In the genomic region with DNA sequence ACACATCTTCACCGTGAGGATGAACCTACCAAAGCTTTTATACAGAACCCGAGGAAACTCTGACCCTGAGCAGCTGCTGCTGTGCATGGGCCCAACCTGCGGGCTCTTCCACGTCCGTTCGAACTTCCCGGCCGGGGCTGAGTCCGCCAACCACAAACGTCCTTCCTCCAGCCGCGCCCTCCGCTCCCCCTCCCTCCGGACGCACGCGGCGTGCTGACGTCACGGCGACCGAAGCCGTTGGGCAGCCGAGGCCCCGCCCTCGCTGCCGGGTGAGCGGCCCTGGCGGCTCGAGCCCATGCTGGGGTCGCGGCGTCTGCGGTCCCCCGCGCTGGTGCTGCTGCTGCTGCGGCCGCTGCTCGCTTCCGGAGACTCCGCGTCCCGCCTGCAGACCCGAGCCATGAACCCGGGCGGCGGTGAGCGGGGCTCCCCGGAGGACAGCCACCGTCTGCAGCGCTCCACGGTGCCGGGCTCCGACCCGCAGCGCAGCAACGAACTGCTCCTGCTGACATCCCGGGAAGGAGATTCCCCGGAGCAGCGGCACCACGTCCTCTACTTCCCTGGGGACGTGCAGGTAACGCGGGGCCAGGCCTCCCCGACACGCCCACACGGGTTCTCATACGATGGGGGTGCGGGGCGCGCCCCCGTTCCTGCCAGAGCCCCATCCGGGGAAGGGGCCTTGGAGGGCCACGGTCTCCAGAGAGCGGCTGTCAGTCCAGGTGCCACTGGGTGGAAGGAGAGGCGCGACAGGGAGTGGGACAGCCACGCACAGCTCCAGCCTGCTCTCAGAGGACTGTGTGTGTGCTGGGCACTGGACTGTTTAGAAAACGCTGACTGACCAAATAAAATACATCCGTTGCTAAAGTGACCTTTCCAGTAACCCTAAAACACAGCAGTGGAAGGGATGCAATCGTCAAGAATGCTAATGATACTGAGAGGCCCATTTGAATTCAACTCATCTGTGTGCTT, we compare ENCODE assay signal across 8 mouse cellular contexts. TPM values are rescaled to one million over a fixed set of nuclear protein-coding genes. Genes with fewer than 3 reads are reported as not detected.
DNase-seq lines count a peak whose midpoint lies in the region; ATAC-seq lines count a peak whose summit lies in the region.

A gene (plus strand): TSS at position 245 of the 966 bp plus-strand sequence.

- peaks cover 13% of the 10 kb centered on the region for H3K4me1 ChIP-seq in hindbrain, embryonic 16.5 days (ENCODE audit: control insufficient read depth, insufficient read depth, low read depth, low read length)

- H3K9me3 ChIP-seq in hindbrain, embryonic 16.5 days (ENCODE audit: control insufficient read depth, low read length), result no peaks in the 10 kb centered on the region

- peak within 1 kb of the TSS; percentile 91 for H3K27ac ChIP-seq in hindbrain, embryonic 16.5 days (ENCODE audit: low read depth, low read length)
- H3K27ac ChIP-seq in macrophage, result peak within 1 kb of the TSS; percentile 22; the same call in 1 of the 2 replicates

- H3K79me2 ChIP-seq in macrophage (ENCODE audit: inconsistent target), result peaks cover 20% of the 10 kb centered on the region; the same call in 1 of the 2 replicates

- peak within 1 kb of the TSS; percentile 99 for H3K9ac ChIP-seq in hindbrain, embryonic 16.5 days (ENCODE audit: low read depth, low read length)

- H3K27me3 ChIP-seq in hindbrain, embryonic 16.5 days (replicated peaks; ENCODE audit: control insufficient read depth, insufficient read depth, low read length), result no peaks in the 10 kb centered on the region

- WGBS in hindbrain, embryonic 16.5 days, result under 1% methylated on average over 81 of the region's 81 CpGs
- WGBS in macrophage (ENCODE audit: missing documents), result under 1% methylated on average over 59 of the region's 81 CpGs

- ATAC-seq in hindbrain, embryonic 16.5 days, result peak; percentile 97

- peak within 1 kb of the TSS; percentile 87 for H3K4me2 ChIP-seq in hindbrain, embryonic 16.5 days (ENCODE audit: low read length)

- peak; percentile 94 for DNase-seq in R1 (ENCODE audit: low read depth, low spot score)
- peak; percentile 96 to 98 for DNase-seq in cerebellum, postnatal 25 days
- peak; percentile 92 to 95 for DNase-seq in frontal cortex, postnatal 36 days (ENCODE audit: low spot score in 2 of 2)
- DNase-seq in left cerebral cortex, adult 18-20 months (ENCODE audit: low spot score in 2 of 2), result peak; percentile 95 to 98
- DNase-seq in right cerebral cortex, adult 18-20 months, result peak; percentile 97
- DNase-seq in urinary bladder, postnatal 10 days (ENCODE audit: low spot score), result peak; percentile 82

- peak within 1 kb of the TSS; percentile 98 for H3K4me3 ChIP-seq in hindbrain, embryonic 16.5 days (ENCODE audit: low read length)
- H3K4me3 ChIP-seq in macrophage (ENCODE audit: inconsistent target), result peak within 1 kb of the TSS; percentile 62

- H3K36me3 ChIP-seq in hindbrain, embryonic 16.5 days (ENCODE audit: control insufficient read depth, insufficient read depth, low read length), result no peaks in the 10 kb centered on the region
- no peaks in the 10 kb centered on the region for H3K36me3 ChIP-seq in macrophage (ENCODE audit: inconsistent target)

RNA-seq across cellular contexts. Expression of the gene that starts here (rescaled TPM):
- 21.3 and 24.3 TPM in 2 replicates for polyA plus RNA-seq in hindbrain, embryonic 16.5 days (2015; fragmentation: Nextera tagmentation; extraction: Ambion mirVana)
- 10 to 100 TPM; 21.0 to 21.9 TPM for total RNA-seq in left cerebral cortex, adult 18-20 months (2021)
- total RNA-seq in macrophage (2018; cell fraction: chromatin; rRNA removed), result 10 to 100 TPM in 2 of 26 experiments, 1 to 10 TPM in 24; 1.7 to 11.7 (median 4.5) TPM
- 1 to 10 TPM; 2.2 to 8.7 (median 6.4) TPM for total RNA-seq in macrophage (2018; cell fraction: cytosol; rRNA removed)
- 10 to 100 TPM in 6 of 26 experiments, 1 to 10 TPM in 20; 2.9 to 17.8 (median 5.7) TPM for total RNA-seq in macrophage (2018; cell fraction: nucleus; rRNA removed)
- polyA plus RNA-seq in macrophage (2018), result 6.1 to 7.2 TPM (median 6.9 TPM) in 3 replicates

Comparison
In these comparisons a context has a peak if more than half of its experiments do, and no peak if none do; other contexts are left out.
1. Peak in every context shown above with its lines: DNase-seq, ATAC-seq, H3K4me3 ChIP-seq and H3K27ac ChIP-seq.